Mouse (Mus musculus): ENCODE data around the gene Ciao2b. TPM values are rescaled to one million over a fixed set of nuclear protein-coding genes. Genes with fewer than 3 reads are reported as not detected.
"Not testable (repeated sequence)": the region's sequence is repeated elsewhere in the genome, so short reads cannot be mapped to it uniquely, and the experiment has no call there.

Ciao2b gene
- polyA plus RNA-seq (2015; fragmentation: Nextera tagmentation; extraction: Ambion mirVana) = 186 and 228 TPM in 2 replicates

DNA sequence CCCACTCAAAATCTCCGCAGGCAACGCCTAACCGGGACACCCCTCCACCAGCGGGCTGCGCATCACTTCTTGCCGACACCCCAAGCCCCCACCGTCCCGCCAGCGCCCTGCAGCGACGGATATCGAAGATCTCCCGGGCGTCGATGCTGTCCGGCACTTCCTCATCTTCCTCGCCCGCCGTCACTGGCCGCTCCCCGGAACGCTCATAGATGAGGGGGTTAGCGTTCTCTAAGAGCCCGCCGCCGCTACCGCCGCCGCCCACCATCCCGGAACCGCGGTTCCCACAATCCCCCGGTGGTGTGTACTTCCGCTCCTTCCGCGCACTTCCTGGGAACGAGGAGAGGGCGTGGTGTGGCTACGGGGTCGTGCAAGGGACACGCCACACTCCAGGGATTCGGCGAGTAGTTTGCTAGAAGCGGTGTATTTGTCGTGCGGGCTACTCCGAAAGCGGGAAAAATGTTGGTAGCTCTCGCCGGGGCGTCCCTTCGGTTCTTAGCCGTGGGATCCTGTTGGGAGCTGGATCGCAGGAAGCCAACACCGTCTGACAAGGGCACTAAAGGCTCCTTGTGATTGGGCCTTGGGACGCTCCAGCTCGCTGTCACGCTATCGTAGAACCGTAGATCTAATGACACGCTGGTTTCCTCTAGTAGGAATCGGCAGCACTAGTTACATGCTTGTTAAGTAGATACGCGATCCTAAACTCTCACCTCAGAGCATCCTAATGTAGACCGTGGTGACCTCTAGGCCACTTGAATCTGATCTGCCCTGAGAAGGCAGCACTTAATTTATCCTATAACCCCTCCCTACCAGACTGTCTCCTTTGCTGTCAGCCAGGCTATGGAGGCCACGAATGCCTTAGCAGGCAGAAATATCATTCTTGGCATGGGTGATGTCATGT is at the start of gene Ciao2b:
Ciao2b (minus strand) TSS at position 540 of the 898 bp plus-strand sequence.
- Histone ChIP-seq H3K4me1 (peaks cover 20% of the 10 kb centered on the region), H3K4me2 (peak within 1 kb of the TSS; percentile 88), H3K27ac (replicated peaks) (peak within 1 kb of the TSS; percentile 83), H3K9ac (peak within 1 kb of the TSS; percentile 95), H3K27me3 (replicated peaks) (no peaks in the 10 kb centered on the region), H3K36me3 (peaks cover 34% of the 10 kb centered on the region), H3K9me3 (no peaks in the 10 kb centered on the region), H3K4me3 (peak within 1 kb of the TSS; percentile 95)
- WGBS = under 1% methylated on average over 66 of the region's 66 CpGs
- peak; percentile 78; the same call in 1 of the 2 replicates for ATAC-seq (ENCODE audit: extremely low read depth, insufficient number of reproducible peaks, low FRiP score, low TSS enrichment)

DNA sequence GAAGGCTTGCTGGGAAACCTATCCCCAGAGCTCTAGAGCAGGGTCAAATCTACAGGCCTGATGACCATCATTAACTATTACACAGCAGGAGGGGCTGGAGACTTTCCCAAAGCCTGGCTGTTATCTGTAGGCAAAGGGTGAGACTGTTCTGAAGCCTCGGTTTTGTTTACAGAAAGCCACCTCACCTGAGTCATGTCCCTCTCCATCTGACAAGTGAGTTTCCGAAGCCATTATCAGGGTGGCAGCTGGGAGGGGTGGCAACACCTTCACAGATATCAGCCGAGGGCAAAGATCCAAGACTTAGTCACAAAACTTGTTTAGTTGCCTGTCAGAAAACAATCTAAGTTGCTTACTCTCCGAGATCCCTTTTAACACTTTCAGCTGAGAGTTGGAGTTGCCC is 46.7 kb upstream of the Ciao2b start:
- 37% methylated on average over 4 of the region's 4 CpGs for WGBS
- no peak overlapping the region for H3K9ac ChIP-seq

GRCm38 (mm10) chr8:104655614-104656013 is 13.8 kb upstream of the Ciao2b start:
- H3K9ac ChIP-seq = no peak overlapping the region
- no peak overlapping the region for H3K27ac ChIP-seq (replicated peaks)
- H3K9me3 ChIP-seq = no peaks in the 10 kb centered on the region
- H3K4me1 ChIP-seq = no peaks in the 10 kb centered on the region
- H3K4me3 ChIP-seq = no peak overlapping the region
- 66% methylated on average over 4 of the region's 4 CpGs for WGBS
- peaks cover 5% of the 10 kb centered on the region; the same call in 1 of the 2 replicates for H3K27me3 ChIP-seq (replicated peaks)
- H3K36me3 ChIP-seq = no peaks in the 10 kb centered on the region
- ATAC-seq (ENCODE audit: extremely low read depth, insufficient number of reproducible peaks, low FRiP score, low TSS enrichment) = no peak
- no peak overlapping the region for H3K4me2 ChIP-seq

More for the DNA sequence above, 46.7 kb upstream of the Ciao2b start:
- no peaks in the 10 kb centered on the region for H3K36me3 ChIP-seq
- no peak for ATAC-seq (ENCODE audit: extremely low read depth, insufficient number of reproducible peaks, low FRiP score, low TSS enrichment)
- no peaks in the 10 kb centered on the region for H3K9me3 ChIP-seq
- H3K4me1 ChIP-seq = no peaks in the 10 kb centered on the region
- no peak overlapping the region for H3K4me2 ChIP-seq
- no peaks in the 10 kb centered on the region for H3K27me3 ChIP-seq (replicated peaks)
- no peak overlapping the region for H3K4me3 ChIP-seq
- H3K27ac ChIP-seq (replicated peaks) = no peak overlapping the region

DNA sequence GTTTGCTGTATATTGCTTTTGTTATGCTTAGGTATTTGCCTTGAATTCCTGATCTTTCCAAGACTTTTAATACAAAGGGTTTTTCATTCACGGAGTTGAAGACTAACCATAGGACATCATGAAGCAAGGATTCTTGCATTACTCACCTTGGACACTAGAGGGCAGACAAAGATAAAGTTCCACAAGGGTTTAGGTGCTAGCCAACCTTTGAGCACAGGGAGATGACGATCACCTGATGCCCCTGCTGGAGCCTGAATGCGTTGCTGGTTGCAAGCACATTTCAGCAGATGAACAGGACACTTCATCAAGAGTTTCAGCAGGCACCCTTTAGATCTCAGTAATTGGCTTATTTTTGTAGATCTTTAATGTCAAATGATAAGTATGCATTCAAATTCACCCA is 13.2 kb upstream of the Ciao2b start:
- Histone ChIP-seq H3K27ac (replicated peaks) (no peak overlapping the region), H3K4me3 (no peak overlapping the region), H3K9me3 (no peaks in the 10 kb centered on the region), H3K27me3 (replicated peaks) (peaks cover 5% of the 10 kb centered on the region; the same call in 1 of the 2 replicates), H3K4me2 (no peak overlapping the region), H3K9ac (no peak overlapping the region), H3K4me1 (no peaks in the 10 kb centered on the region), H3K36me3 (no peaks in the 10 kb centered on the region)
- ATAC-seq (ENCODE audit: extremely low read depth, insufficient number of reproducible peaks, low FRiP score, low TSS enrichment) = no peak
- WGBS = 5% methylated on average over 3 of the region's 3 CpGs

DNA sequence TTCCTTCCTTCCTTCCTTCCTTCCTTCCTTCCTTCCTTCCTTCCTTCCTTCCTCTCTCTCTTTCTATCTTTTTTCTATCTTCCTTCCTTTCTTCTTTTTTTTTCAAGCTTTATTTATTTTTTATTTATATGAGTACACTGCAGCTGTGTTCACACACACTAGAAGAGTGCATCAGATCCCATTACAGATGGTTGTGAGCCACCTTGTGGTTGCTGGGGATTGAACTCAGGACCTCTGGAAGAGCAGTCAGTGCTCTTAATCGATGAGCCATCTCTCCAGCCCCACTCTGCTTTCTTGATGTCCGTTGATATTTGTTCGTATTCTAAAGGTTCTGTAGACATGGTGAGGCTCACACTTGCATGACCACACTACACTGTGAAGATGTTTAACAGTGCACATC is 2.4 kb upstream of the Ciao2b start:
- not testable (repeated sequence) for ATAC-seq (ENCODE audit: extremely low read depth, insufficient number of reproducible peaks, low FRiP score, low TSS enrichment); H3K9me3 ChIP-seq; H3K4me3 ChIP-seq; H3K27ac ChIP-seq (replicated peaks); H3K4me2 ChIP-seq; H3K27me3 ChIP-seq (replicated peaks); H3K9ac ChIP-seq
- H3K4me1 ChIP-seq = peaks cover 20% of the 10 kb centered on the region
- peaks cover 11% of the 10 kb centered on the region for H3K36me3 ChIP-seq
- 51% methylated on average over 3 of the region's 3 CpGs for WGBS

GRCm38 (mm10) chr8:104642324-104642654 is 524 bp upstream of the Ciao2b start:
- no peaks in the 10 kb centered on the region for H3K9me3 ChIP-seq
- H3K9ac ChIP-seq = peak overlapping the region; percentile 95
- no peaks in the 10 kb centered on the region for H3K27me3 ChIP-seq (replicated peaks)
- no peak for ATAC-seq (ENCODE audit: extremely low read depth, insufficient number of reproducible peaks, low FRiP score, low TSS enrichment)
- H3K27ac ChIP-seq (replicated peaks) = peak overlapping the region; percentile 83
- peak overlapping the region; percentile 95 for H3K4me3 ChIP-seq
- H3K36me3 ChIP-seq = peaks cover 29% of the 10 kb centered on the region
- WGBS = 71% methylated on average over 6 of the region's 6 CpGs
- peak overlapping the region; percentile 88 for H3K4me2 ChIP-seq
- peaks cover 20% of the 10 kb centered on the region for H3K4me1 ChIP-seq

DNA sequence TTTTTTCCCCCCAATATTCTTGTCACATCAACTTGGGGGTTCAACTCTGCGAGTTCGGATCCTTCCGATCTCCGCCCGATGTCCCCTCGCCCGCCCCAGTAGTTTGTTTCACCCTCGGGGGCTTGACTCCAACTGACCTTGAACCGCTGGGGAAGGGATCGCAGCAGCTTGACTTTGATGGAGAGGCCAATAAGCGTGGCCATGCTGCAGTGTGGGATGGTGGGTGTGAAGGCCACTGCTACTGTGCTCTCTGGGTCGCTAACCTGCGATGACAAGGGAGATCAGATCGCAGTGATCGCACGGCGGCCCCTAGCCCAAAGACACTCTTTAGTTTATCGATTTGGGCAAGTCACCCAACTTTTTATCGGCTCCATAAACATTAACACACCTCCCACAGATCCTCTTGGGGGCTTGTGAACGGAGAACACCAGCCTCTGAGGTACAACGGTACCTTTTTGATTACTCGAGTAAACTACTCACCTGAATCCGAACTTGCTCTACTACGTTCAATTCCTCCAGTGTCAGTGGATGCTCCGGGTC is 864 bp downstream of the Ciao2b start:
- H3K9me3 ChIP-seq = no peaks in the 10 kb centered on the region
- peak overlapping the region; percentile 95 for H3K4me3 ChIP-seq
- peak overlapping the region; percentile 83 for H3K27ac ChIP-seq (replicated peaks)
- WGBS = 6% methylated on average over 25 of the region's 25 CpGs
- H3K27me3 ChIP-seq (replicated peaks) = no peaks in the 10 kb centered on the region
- H3K36me3 ChIP-seq = peaks cover 41% of the 10 kb centered on the region
- no peak for ATAC-seq (ENCODE audit: extremely low read depth, insufficient number of reproducible peaks, low FRiP score, low TSS enrichment)
- H3K4me2 ChIP-seq = peak overlapping the region; percentile 88
- peak overlapping the region; percentile 95 for H3K9ac ChIP-seq
- peaks cover 20% of the 10 kb centered on the region for H3K4me1 ChIP-seq

GRCm38 (mm10) chr8:104640241-104640640 is 1.5 kb downstream of the Ciao2b start:
- peak overlapping the region; percentile 83 for H3K27ac ChIP-seq (replicated peaks)
- no peaks in the 10 kb centered on the region for H3K27me3 ChIP-seq (replicated peaks)
- 71% methylated on average over 7 of the region's 7 CpGs for WGBS
- peak overlapping the region; percentile 95 for H3K4me3 ChIP-seq
- peaks cover 48% of the 10 kb centered on the region for H3K36me3 ChIP-seq
- peaks cover 20% of the 10 kb centered on the region for H3K4me1 ChIP-seq
- ATAC-seq (ENCODE audit: extremely low read depth, insufficient number of reproducible peaks, low FRiP score, low TSS enrichment) = no peak
- H3K9ac ChIP-seq = peak overlapping the region; percentile 95
- no peaks in the 10 kb centered on the region for H3K9me3 ChIP-seq
- peak overlapping the region; percentile 88 for H3K4me2 ChIP-seq

- Histone ChIP-seq H3K4me2 (no peak overlapping the region), H3K9ac (no peak overlapping the region), H3K36me3 (peaks cover 58% of the 10 kb centered on the region), H3K4me3 (no peak overlapping the region), H3K27me3 (replicated peaks) (no peaks in the 10 kb centered on the region), H3K4me1 (peaks cover 25% of the 10 kb centered on the region), H3K27ac (replicated peaks) (no peak overlapping the region), H3K9me3 (no peaks in the 10 kb centered on the region)
- no peak for ATAC-seq (ENCODE audit: extremely low read depth, insufficient number of reproducible peaks, low FRiP score, low TSS enrichment)
- WGBS = 90% methylated on average over 6 of the region's 6 CpGs
Measured at GRCm38 (mm10) chr8:104638010-104638409, 3.8 kb downstream of the Ciao2b start.

- Histone ChIP-seq H3K27ac (replicated peaks) (no peak overlapping the region), H3K36me3 (peaks cover 57% of the 10 kb centered on the region)
Measured at GRCm38 (mm10) chr8:104635004-104635710, 6.6 kb downstream of the Ciao2b start.

DNA sequence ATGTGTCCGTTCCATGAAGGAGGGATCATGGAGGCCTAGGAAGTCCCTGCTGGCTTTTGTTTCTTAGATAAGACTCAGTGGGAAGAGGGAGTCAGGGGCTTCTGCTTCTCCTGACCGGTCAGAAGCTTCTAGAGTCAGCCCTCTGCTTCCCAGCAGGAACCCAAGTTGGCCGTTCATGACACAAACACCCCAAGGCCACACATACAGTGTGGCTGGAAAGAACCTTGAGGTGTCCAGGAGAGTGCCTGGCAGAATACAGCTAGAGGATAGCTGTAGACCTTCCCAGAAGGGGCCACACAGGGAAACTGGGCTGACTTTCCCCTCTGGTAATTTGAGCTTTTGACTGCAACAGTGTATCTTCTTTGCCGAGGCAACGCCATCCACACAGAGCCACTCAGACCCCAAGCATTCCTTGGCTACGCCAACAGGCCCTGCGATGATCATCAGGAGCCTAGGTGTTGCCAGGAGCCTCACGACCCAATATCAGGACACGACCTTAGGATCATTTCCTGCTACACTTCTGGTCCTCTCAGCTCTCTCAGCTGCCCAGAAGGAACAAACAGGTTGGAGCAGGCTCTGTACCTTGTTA is 8.5 kb downstream of the Ciao2b start:
- ATAC-seq (ENCODE audit: extremely low read depth, insufficient number of reproducible peaks, low FRiP score, low TSS enrichment) = no peak
- H3K27ac ChIP-seq (replicated peaks) = peak overlapping the region; percentile 79
- H3K36me3 ChIP-seq = peaks cover 52% of the 10 kb centered on the region
- H3K9me3 ChIP-seq = no peaks in the 10 kb centered on the region
- no peak overlapping the region for H3K4me3 ChIP-seq
- 0 out of 2 replicates have a peak overlapping the region, but pooled peaks have one; percentile 17 for H3K9ac ChIP-seq
- 37% methylated on average over 9 of the region's 9 CpGs for WGBS
- H3K4me1 ChIP-seq = peaks cover 44% of the 10 kb centered on the region
- no peaks in the 10 kb centered on the region; the same call in 1 of the 2 replicates for H3K27me3 ChIP-seq (replicated peaks)
- H3K4me2 ChIP-seq = peak overlapping the region; percentile 2; the same call in 1 of the 2 replicates

More at GRCm38 (mm10) chr8:104635004-104635710, 6.6 kb downstream of the Ciao2b start:
- Histone ChIP-seq H3K9ac (no peak overlapping the region), H3K9me3 (no peaks in the 10 kb centered on the region), H3K4me3 (no peak overlapping the region), H3K27me3 (replicated peaks) (no peaks in the 10 kb centered on the region; the same call in 1 of the 2 replicates), H3K4me1 (peaks cover 29% of the 10 kb centered on the region), H3K4me2 (no peak overlapping the region)
- no peak for ATAC-seq (ENCODE audit: extremely low read depth, insufficient number of reproducible peaks, low FRiP score, low TSS enrichment)
- 87% methylated on average over 3 of the region's 3 CpGs for WGBS
